Mouse (Mus musculus): ENCODE measurements around the gene Izumo2. TPM values are rescaled to one million over a fixed set of nuclear protein-coding genes. Genes with fewer than 3 reads are reported as not detected.

Gene Izumo2
- polyA plus RNA-seq, 1 experiment from 2014 or later, result not detected

GRCm38 (mm10) chr7:44675171-44675570, 33.4 kb upstream of the Izumo2 start:
- no peak for ATAC-seq (ENCODE audit: insufficient read depth, low FRiP score, low read depth)
- WGBS, result 78% methylated on average over 6 of the region's 6 CpGs
- H3K9ac ChIP-seq, result no peak overlapping the region
- H3K4me1 ChIP-seq, result 0 out of 2 replicates have a peak, but pooled peaks cover 9% of the 10 kb centered on the region
- no peak overlapping the region for H3K4me2 ChIP-seq
- H3K4me3 ChIP-seq (replicated peaks), result no peak overlapping the region
- H3K9me3 ChIP-seq, result no peaks in the 10 kb centered on the region
- H3K36me3 ChIP-seq, result no peaks in the 10 kb centered on the region
- no peak overlapping the region for H3K27ac ChIP-seq
- H3K27me3 ChIP-seq (replicated peaks), result peaks cover 6% of the 10 kb centered on the region; the same call in 1 of the 2 replicates

- no peak overlapping the region for H3K27ac ChIP-seq
- no peak overlapping the region for H3K4me3 ChIP-seq (replicated peaks)
- H3K27me3 ChIP-seq (replicated peaks), result no peaks in the 10 kb centered on the region
- H3K4me2 ChIP-seq, result no peak overlapping the region
- ATAC-seq (ENCODE audit: insufficient read depth, low FRiP score, low read depth), result no peak
- H3K9ac ChIP-seq, result no peak overlapping the region
- no peaks in the 10 kb centered on the region for H3K9me3 ChIP-seq
- H3K36me3 ChIP-seq, result no peaks in the 10 kb centered on the region
- WGBS, result 61% methylated on average over 4 of the region's 4 CpGs
- H3K4me1 ChIP-seq, result 0 out of 2 replicates have a peak, but pooled peaks cover 2% of the 10 kb centered on the region
Observed at GRCm38 (mm10) chr7:44676126-44676525, 32.4 kb upstream of the Izumo2 start.

GRCm38 (mm10) chr7:44676611-44677010, 31.9 kb upstream of the Izumo2 start:
- Histone ChIP-seq H3K9ac (no peak overlapping the region), H3K4me2 (no peak overlapping the region), H3K27ac (no peak overlapping the region), H3K4me3 (replicated peaks) (no peak overlapping the region), H3K36me3 (no peaks in the 10 kb centered on the region), H3K27me3 (replicated peaks) (no peaks in the 10 kb centered on the region), H3K4me1 (no peaks in the 10 kb centered on the region), H3K9me3 (no peaks in the 10 kb centered on the region)
- 65% methylated on average over 2 of the region's 2 CpGs for WGBS
- ATAC-seq (ENCODE audit: insufficient read depth, low FRiP score, low read depth), result no peak

- Histone ChIP-seq H3K27me3 (replicated peaks) (no peaks in the 10 kb centered on the region), H3K4me2 (no peak overlapping the region), H3K27ac (no peak overlapping the region), H3K4me3 (replicated peaks) (no peak overlapping the region), H3K9me3 (no peaks in the 10 kb centered on the region), H3K4me1 (peaks cover 11% of the 10 kb centered on the region; the same call in 1 of the 2 replicates), H3K36me3 (no peaks in the 10 kb centered on the region), H3K9ac (no peak overlapping the region)
- 62% methylated on average over 8 of the region's 8 CpGs for WGBS
- peak; percentile 62; the same call in 1 of the 2 replicates for ATAC-seq (ENCODE audit: insufficient read depth, low FRiP score, low read depth)
Observed at GRCm38 (mm10) chr7:44683656-44684055, 24.9 kb upstream of the Izumo2 start.

- no peak overlapping the region for H3K4me2 ChIP-seq
- ATAC-seq (ENCODE audit: insufficient read depth, low FRiP score, low read depth), result peak; percentile 45; the same call in 1 of the 2 replicates
- 45% methylated on average over 16 of the region's 17 CpGs for WGBS
- H3K27ac ChIP-seq, result no peak overlapping the region; the same call in 1 of the 2 replicates
- H3K9ac ChIP-seq, result no peak overlapping the region
- no peaks in the 10 kb centered on the region for H3K27me3 ChIP-seq (replicated peaks)
- no peaks in the 10 kb centered on the region for H3K9me3 ChIP-seq
- H3K4me1 ChIP-seq, result peaks cover 11% of the 10 kb centered on the region; the same call in 1 of the 2 replicates
- no peaks in the 10 kb centered on the region for H3K36me3 ChIP-seq
- no peak overlapping the region for H3K4me3 ChIP-seq (replicated peaks)
Observed at GRCm38 (mm10) chr7:44685531-44686402, 22.8 kb upstream of the Izumo2 start.

- H3K9me3 ChIP-seq, result no peaks in the 10 kb centered on the region
- no peak overlapping the region for H3K9ac ChIP-seq
- no peaks in the 10 kb centered on the region for H3K27me3 ChIP-seq (replicated peaks)
- 64% methylated on average over 3 of the region's 3 CpGs for WGBS
- no peak overlapping the region for H3K4me2 ChIP-seq
- H3K36me3 ChIP-seq, result no peaks in the 10 kb centered on the region
- no peak overlapping the region for H3K4me3 ChIP-seq (replicated peaks)
- peaks cover 11% of the 10 kb centered on the region for H3K4me1 ChIP-seq
- no peak overlapping the region for H3K27ac ChIP-seq
- ATAC-seq (ENCODE audit: insufficient read depth, low FRiP score, low read depth), result no peak
Observed at GRCm38 (mm10) chr7:44688890-44689289, 19.7 kb upstream of the Izumo2 start.

- H3K27me3 ChIP-seq (replicated peaks), result no peaks in the 10 kb centered on the region
- no peak overlapping the region for H3K4me3 ChIP-seq (replicated peaks)
- WGBS, result 84% methylated on average over 7 of the region's 7 CpGs
- H3K9ac ChIP-seq, result no peak overlapping the region
- H3K4me2 ChIP-seq, result no peak overlapping the region
- peaks cover 8% of the 10 kb centered on the region; the same call in 1 of the 2 replicates for H3K4me1 ChIP-seq
- H3K9me3 ChIP-seq, result no peaks in the 10 kb centered on the region
- ATAC-seq (ENCODE audit: insufficient read depth, low FRiP score, low read depth), result no peak
- no peak overlapping the region for H3K27ac ChIP-seq
- H3K36me3 ChIP-seq, result no peaks in the 10 kb centered on the region
Observed at GRCm38 (mm10) chr7:44689331-44689730, 19.2 kb upstream of the Izumo2 start.

- Histone ChIP-seq H3K9me3 (no peaks in the 10 kb centered on the region), H3K4me1 (peaks cover 16% of the 10 kb centered on the region), H3K4me2 (no peak overlapping the region), H3K36me3 (no peaks in the 10 kb centered on the region), H3K27me3 (replicated peaks) (no peaks in the 10 kb centered on the region), H3K27ac (peak overlapping the region; percentile 36; the same call in 1 of the 2 replicates), H3K9ac (no peak overlapping the region), H3K4me3 (replicated peaks) (no peak overlapping the region)
- WGBS, result 54% methylated on average over 10 of the region's 10 CpGs
- no peak for ATAC-seq (ENCODE audit: insufficient read depth, low FRiP score, low read depth)
Observed at GRCm38 (mm10) chr7:44693427-44694175, 14.9 kb upstream of the Izumo2 start.

GRCm38 (mm10) chr7:44695223-44695622, 13.3 kb upstream of the Izumo2 start:
- 68% methylated on average over 4 of the region's 4 CpGs for whole genome bisulfite sequencing
- H3K27me3 ChIP-seq (replicated peaks), result no peaks in the 10 kb centered on the region
- H3K4me1 ChIP-seq, result peaks cover 16% of the 10 kb centered on the region
- no peak overlapping the region for H3K9ac ChIP-seq
- H3K9me3 ChIP-seq, result no peaks in the 10 kb centered on the region
- no peak overlapping the region for H3K4me3 ChIP-seq (replicated peaks)
- H3K27ac ChIP-seq, result peak overlapping the region; percentile 51; the same call in 1 of the 2 replicates
- peak; percentile 66 for ATAC-seq (ENCODE audit: insufficient read depth, low FRiP score, low read depth)
- no peaks in the 10 kb centered on the region for H3K36me3 ChIP-seq
- no peak overlapping the region for H3K4me2 ChIP-seq

- Histone ChIP-seq H3K4me2 (peak overlapping the region; percentile 27), H3K4me3 (replicated peaks) (no peak overlapping the region), H3K27me3 (replicated peaks) (no peaks in the 10 kb centered on the region), H3K9ac (no peak overlapping the region), H3K27ac (no peak overlapping the region), H3K4me1 (peaks cover 16% of the 10 kb centered on the region), H3K36me3 (no peaks in the 10 kb centered on the region), H3K9me3 (no peaks in the 10 kb centered on the region)
- peak; percentile 69 for ATAC-seq (ENCODE audit: insufficient read depth, low FRiP score, low read depth)
- 11% methylated on average over 20 of the region's 20 CpGs for WGBS
Observed at GRCm38 (mm10) chr7:44697191-44697710, 11.3 kb upstream of the Izumo2 start.

- 50% methylated on average over 7 of the region's 7 CpGs for WGBS
- Histone ChIP-seq H3K36me3 (no peaks in the 10 kb centered on the region), H3K4me3 (replicated peaks) (no peak overlapping the region), H3K9me3 (no peaks in the 10 kb centered on the region), H3K27ac (no peak overlapping the region), H3K27me3 (replicated peaks) (no peaks in the 10 kb centered on the region), H3K4me2 (no peak overlapping the region), H3K4me1 (peaks cover 16% of the 10 kb centered on the region), H3K9ac (no peak overlapping the region)
- ATAC-seq (ENCODE audit: insufficient read depth, low FRiP score, low read depth), result no peak
Observed at GRCm38 (mm10) chr7:44697980-44698379, 10.6 kb upstream of the Izumo2 start.

Data from stomach, embryonic 15.5 days (tissue).